Mouse (Mus musculus) cortical plate, adult 2 months (tissue): ENCODE measurements around the gene Smarca5.

Experiments
- CTCF ChIP-seq: fragments of 200-500 bp; IDR thresholded peaks from 2 replicates; pipeline ENCODE4 v1.5.1; 2011; ENCODE audit warnings: mild to moderate bottlenecking, control low read depth, low read length; ENCODE audit not compliant: insufficient read depth; ENCODE audit errors: extremely low read depth
- POLR2A ChIP-seq: fragments of 200-500 bp; IDR thresholded peaks from 2 replicates; pipeline ENCODE4 v1.6.1; 2011; ENCODE audit warnings: mild to moderate bottlenecking, low read length, control low read depth; ENCODE audit not compliant: insufficient read depth; ENCODE audit errors: extremely low read depth

DNA sequence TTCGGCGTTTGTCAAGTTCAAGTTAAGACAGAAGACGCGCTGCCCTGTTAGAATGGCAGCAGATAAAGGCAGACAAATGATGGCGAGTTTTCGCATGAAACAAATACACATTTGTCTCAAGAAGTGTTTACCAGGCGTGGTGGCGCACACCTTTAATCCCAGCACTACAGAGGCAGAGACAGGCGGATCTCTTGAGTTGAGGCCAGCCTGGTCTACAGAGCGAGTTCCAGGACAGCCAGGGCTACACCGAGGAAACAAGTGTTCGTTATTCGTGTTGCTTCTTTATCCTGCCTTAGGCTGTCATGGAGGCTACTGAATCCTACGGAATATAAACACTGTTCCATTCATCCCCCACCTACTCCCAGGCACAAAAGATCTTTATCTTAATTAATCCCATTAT, 635 bp upstream of the Smarca5 start:
- TF ChIP-seq CTCF: no peak
- TF ChIP-seq POLR2A: no peak
